Mouse (Mus musculus) liver, embryonic 16.5 days (tissue): ENCODE measurements around the gene Epc2. TPM values are rescaled to one million over a fixed set of nuclear protein-coding genes. Genes with fewer than 3 reads are reported as not detected.

Source experiments
- ATAC-seq: fragments of 200-750 bp; cut with Nextera tagmentation; 2 replicates; pipeline ENCODE4 v1.8.0; 2017; ENCODE audit warnings: low read depth, mild to moderate bottlenecking, moderate number of reproducible peaks, moderate library complexity
- H3K27ac ChIP-seq: fragments of 300-500 bp; sonication (generic); 2 replicates; pipeline ENCODE4 v1.5.1; 2014; ENCODE audit warnings: mild to moderate bottlenecking, low read length
- H3K27me3 ChIP-seq: fragments of 300-500 bp; sonication (generic); 2 replicates; pipeline ENCODE4 v1.6.1; 2014; ENCODE audit warnings: low read depth, low read length, mixed read lengths; ENCODE audit not compliant: control insufficient read depth, insufficient read depth
- H3K36me3 ChIP-seq: fragments of 300-500 bp; sonication (generic); 2 replicates; pipeline ENCODE4 v1.6.1; 2014; ENCODE audit warnings: mild to moderate bottlenecking; ENCODE audit not compliant: control insufficient read depth, insufficient read depth
- H3K4me1 ChIP-seq: fragments of 300-500 bp; sonication (generic); 2 replicates; pipeline ENCODE4 v1.6.1; 2014; ENCODE audit warnings: low read depth, low read length, mixed read lengths; ENCODE audit not compliant: control insufficient read depth
- H3K4me2 ChIP-seq: fragments of 300-500 bp; sonication (generic); 2 replicates; pipeline ENCODE4 v1.6.1; 2014; ENCODE audit warnings: low read depth, low read length, mixed read lengths
- H3K4me3 ChIP-seq: fragments of 300-500 bp; sonication (generic); 2 replicates; pipeline ENCODE4 v1.5.1; 2014; ENCODE audit warnings: low read depth, mild to moderate bottlenecking, low read length
- H3K9ac ChIP-seq: fragments of 300-500 bp; sonication (generic); 2 replicates; pipeline ENCODE4 v1.6.1; 2014; ENCODE audit warnings: low read depth, low read length
- H3K9me3 ChIP-seq: fragments of 300-500 bp; sonication (generic); replicated peaks from 2 replicates; pipeline ENCODE4 v1.6.1; 2016; ENCODE audit warnings: low read length; ENCODE audit not compliant: control insufficient read depth
- whole genome bisulfite sequencing: fragments of 180-500 bp; shearing (Covaris S2); extraction: QIAGEN DNeasy Blood & Tissue Kit; methylation state at CpG from one replicate; pipeline ENCODE4 v1.1.7; 2014; ENCODE audit not compliant: insufficient replicate concordance; 5-methylcytosine and 5-hydroxymethylcytosine counted together
- polyA plus RNA-seq: library from polyadenylated mRNA; unstranded; fragments of >200 nt; fragmentation: Nextera tagmentation; extraction: Ambion mirVana; gene quantifications from 2 replicates; pipeline ENCODE4 v1.2.1, GENCODE M21; 2015

Epc2 gene
- polyA plus RNA-seq, 1 experiment from 2014 or later = 1.8 TPM

DNA sequence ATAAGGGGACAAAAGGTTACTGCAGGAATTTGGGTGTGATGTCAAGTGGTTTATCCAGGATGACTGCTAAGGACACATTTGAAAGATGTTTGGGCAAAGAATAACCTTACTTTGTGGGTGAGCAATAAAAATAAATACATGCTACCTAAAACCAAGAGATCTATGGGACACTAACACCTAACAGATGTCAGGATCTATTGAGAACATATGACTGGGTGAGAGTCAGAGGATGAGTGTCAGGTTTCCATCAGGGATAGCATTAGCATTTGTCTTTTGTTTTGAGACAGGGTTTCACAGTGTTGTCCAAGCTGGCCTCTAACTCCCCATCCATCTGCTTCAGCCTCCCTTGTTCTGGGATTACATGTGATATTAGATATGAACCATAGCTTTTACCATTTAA, 141.6 kb downstream of the Epc2 start:
- H3K9me3 ChIP-seq = no peaks in the 10 kb centered on the region
- no peak overlapping the region for H3K27ac ChIP-seq
- H3K27me3 ChIP-seq = no peaks in the 10 kb centered on the region
- no peak overlapping the region for H3K9ac ChIP-seq
- H3K4me2 ChIP-seq = no peak overlapping the region
- no peaks in the 10 kb centered on the region for H3K4me1 ChIP-seq
- H3K4me3 ChIP-seq = no peak overlapping the region
- ATAC-seq = no peak
- H3K36me3 ChIP-seq = no peaks in the 10 kb centered on the region

DNA sequence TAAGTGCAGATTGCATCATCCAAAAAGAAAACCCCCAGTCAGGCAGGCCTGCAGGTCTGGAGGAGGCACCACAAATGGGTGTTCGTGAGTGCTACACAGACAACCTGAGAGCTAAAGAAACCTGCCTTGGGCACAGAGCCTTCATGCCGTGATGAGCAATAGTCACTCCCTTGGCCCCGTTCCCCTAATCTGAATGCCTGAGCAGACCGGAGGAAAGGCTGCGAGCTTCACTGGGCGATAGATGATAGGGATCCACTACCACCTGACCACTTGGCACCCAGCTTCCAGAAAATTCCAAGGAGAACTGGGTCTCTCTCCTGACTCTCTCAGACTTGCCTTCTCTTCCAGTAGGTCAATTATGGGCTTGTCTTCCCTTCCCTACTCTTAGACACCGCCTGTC, 143.6 kb downstream of the Epc2 start:
- WGBS = 72% methylated on average over 7 of the region's 7 CpGs
- Histone ChIP-seq H3K27me3 (no peaks in the 10 kb centered on the region), H3K9me3 (no peaks in the 10 kb centered on the region), H3K9ac (no peak overlapping the region), H3K4me2 (no peak overlapping the region), H3K36me3 (no peaks in the 10 kb centered on the region), H3K27ac (no peak overlapping the region), H3K4me1 (no peaks in the 10 kb centered on the region), H3K4me3 (no peak overlapping the region)
- no peak for ATAC-seq

DNA sequence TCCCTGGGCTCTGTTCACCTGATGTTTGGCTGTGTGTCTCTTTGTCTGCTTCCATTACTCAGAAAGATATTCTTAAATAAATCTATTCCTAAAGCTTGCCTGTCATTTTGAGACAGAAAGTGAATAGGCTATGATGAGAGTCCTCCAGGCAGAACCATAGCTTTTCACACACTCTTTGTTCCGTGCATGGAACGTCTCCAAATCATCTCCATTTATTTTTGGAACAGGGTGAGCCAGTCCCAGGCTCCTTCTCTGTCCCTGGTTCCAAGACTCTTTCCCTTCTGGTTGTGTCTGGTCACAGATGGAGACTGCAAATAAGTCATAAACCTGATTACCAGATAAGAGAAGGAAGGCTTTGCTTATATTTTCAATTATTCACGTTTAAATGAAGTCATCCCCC, 145.0 kb downstream of the Epc2 start:
- no peak overlapping the region for H3K4me3 ChIP-seq
- no peak overlapping the region for H3K4me2 ChIP-seq
- no peak overlapping the region for H3K9ac ChIP-seq
- 57% methylated on average over 3 of the region's 3 CpGs for WGBS
- no peaks in the 10 kb centered on the region for H3K9me3 ChIP-seq
- H3K36me3 ChIP-seq = no peaks in the 10 kb centered on the region
- no peaks in the 10 kb centered on the region for H3K4me1 ChIP-seq
- H3K27me3 ChIP-seq = no peaks in the 10 kb centered on the region
- ATAC-seq = no peak
- no peak overlapping the region for H3K27ac ChIP-seq

DNA sequence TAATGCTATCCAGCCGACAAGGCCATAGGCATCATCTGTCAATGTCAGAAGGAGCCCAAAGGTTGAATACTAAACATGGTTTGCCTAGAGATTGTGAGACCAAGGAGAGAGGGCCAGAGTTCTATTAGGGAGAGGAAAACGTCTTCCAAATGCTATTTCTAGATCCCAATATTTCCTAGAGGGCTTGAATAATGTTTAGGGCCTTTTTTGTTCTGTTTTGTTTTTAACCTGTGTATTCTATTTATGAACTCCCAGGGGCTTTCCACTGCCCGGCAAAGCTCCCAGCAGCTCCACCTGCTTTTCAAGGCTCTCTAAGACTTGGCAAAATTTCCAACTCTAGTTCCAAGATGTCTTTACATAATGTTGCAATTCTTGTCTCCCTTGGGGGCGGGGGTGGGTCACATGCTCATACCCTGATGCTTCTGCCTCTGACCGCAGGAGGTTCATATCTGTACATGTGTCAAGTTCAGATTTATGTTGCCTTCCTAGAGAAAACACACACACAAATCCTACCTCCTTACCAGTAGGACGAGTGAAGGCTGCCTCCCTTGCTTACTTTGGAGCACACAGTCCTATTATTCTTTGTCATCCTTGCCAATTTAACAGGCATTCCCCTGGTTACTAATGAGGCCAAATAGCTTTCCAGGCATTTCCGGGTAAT, 148.9 kb downstream of the Epc2 start:
- 52% methylated on average over 7 of the region's 7 CpGs for WGBS
- H3K4me2 ChIP-seq = no peak overlapping the region
- no peak overlapping the region for H3K4me3 ChIP-seq
- H3K36me3 ChIP-seq = no peaks in the 10 kb centered on the region
- H3K9ac ChIP-seq = no peak overlapping the region
- H3K27ac ChIP-seq = no peak overlapping the region
- no peak for ATAC-seq
- no peaks in the 10 kb centered on the region for H3K9me3 ChIP-seq
- no peaks in the 10 kb centered on the region for H3K27me3 ChIP-seq
- H3K4me1 ChIP-seq = no peaks in the 10 kb centered on the region

Other genes starting within 250 kb of the Epc2 start
- 0.08 and 0.09 TPM in 2 replicates for gene Kif5c, start 167.8 kb downstream of the Epc2 start, polyA plus RNA-seq